Mouse (Mus musculus) cerebellum, postnatal 25 days (tissue): ENCODE results near the gene Rab3a.

Experiments used
- DNase-seq, 2 experiments: peaks; one replicate each; pipeline ENCODE4 v3.0.0; 2021; ENCODE audit warnings: mixed read lengths in 2 of 2

Rab3a gene

DNA sequence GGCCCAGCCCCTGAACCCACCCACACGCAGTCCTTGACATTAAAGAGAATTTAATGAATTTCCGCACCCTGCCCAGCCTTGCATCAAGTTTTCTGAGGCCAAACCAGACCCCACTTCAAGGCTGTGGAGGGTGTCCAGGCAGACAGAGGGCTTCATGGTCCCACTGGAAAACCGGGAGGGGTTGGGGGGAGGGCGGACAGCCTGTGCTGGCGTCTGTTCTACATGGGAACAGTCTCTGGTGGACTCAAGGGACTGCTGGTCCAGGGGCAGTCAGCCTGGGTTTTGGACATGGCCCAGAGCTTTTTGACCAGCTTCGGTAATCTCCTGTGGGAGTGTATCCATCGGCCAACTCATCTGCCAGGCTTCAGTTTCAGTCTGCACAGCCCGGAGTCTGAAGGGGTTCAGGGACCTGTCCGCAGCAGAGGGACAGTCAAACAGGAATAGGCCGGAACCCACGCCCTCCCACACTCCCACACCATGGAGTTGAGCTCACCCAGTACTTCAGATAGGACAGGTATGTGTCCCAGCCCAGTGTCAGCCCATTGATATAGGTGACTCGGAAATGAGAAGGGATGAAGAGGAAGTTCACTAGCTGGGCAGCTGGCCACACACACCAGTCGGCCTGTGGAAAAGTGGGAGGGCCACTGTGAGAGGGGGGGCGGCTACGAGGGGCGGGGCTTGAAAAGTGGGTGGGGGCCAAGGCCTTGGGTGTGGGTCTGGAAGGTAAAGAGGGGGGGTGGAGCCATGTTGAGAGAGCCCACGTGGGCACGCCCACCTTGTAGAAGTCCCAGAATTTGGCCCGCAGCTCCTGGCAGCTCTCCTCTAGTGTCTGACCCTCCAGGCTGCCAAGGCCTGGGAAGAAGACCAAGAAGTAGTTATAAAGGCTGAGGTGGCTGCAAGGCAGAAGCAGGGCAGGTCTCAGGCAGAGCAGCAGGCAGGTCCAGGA lies 4.4 kb downstream of the Rab3a start:
- peak; percentile 50 to 60 for DNase-seq

GRCm38 (mm10) chr8:70760350-70760749 lies 5.9 kb downstream of the Rab3a start:
- no peak for DNase-seq

DNA sequence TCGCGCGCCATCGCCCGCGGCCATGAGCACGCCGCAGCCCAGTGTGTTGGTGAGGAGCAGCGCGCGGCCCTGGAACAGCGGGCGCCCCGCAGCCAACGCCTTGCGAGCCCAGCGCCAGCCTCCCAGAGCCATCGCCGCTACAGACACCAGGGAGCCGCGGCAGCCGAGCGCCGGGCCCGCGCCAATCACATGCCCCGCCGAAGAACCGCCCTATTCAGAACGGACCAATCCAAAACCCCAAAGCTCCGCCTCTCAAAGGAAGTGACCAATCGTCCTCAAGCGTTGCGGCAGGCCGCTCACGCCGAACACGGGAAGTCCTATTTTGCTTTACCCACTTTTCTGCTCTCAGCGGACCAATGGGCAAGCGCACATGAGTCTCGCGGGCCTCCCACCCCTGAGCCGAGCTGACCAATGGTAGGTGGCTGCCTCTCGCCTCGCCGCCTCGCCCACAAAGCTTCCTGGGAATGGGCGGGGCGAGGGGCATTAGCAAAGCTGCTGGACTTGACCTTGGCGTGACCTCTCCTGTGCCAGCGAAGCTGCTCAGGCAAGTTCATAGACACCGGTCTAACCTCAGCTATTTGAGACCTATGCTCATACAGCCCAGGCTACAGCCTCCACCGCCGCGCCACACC lies 6.4 kb downstream of the Rab3a start, which contains the start of gene Mpv17l2:
Mpv17l2 (minus strand) TSS at position 172 of the 632 bp plus-strand sequence.
- DNase-seq, result peak; percentile 95

DNA sequence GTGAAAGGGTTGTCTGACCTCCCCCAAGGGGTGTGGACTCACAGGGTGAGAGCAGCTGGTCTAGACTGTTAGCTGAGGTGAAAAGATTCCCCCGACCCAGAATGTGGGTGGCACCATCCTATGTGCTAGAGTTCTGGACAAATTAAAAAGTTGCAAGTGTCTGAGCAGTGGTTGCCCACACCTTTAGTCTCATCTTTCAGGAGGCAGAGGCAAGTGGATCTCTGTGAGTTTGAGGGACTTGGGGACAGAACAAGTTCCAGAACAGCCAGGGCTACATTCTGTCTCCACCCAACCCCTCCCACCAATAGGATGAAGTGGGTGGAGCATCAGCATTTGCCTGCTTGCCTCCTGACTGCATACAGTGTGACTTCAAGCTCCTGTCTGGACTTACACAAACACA lies 7.6 kb downstream of the Rab3a start:
- peak in 1 of 2 experiments; percentile 12 for DNase-seq

DNA sequence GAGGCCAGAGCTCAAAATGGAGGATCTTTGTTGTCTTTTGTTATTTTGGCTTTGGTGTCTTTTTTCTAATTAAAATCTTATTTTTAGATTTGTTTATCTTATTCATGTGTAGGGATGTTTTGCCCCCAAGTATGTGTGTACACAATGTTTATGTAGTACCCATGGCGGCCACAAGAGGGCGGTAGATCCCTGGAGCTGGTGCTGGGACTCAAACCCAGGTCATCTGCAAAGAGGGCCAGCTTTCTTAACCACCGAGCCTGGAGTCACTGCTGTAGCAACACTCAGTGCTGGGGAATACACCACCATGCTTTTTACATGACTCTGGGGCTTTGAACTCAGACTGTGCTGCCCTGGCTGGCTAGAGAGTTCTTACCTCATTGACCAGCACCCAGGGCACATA lies 8.9 kb downstream of the Rab3a start:
- peak; percentile 71 to 83 for DNase-seq

DNA sequence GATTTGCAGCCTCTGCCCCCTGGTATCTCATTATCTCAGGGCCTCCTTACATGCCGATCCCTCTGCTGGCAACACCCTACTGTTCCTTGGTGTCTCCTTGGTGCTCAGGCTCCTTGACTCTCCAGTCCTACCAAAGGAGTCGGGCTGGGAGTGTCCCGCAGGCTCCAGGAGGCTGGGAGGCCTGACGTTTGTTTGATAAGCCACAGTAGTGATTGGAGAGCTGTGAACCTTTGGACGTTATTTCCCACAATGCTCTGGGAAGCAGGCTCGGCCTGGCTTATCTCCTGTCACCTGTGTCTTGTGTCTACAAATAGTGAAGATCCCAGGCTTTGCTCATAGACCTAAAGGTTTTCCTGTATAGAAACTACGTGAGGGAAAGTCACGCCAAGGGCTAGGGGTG lies 9.5 kb downstream of the Rab3a start:
- no peak for DNase-seq

GRCm38 (mm10) chr8:70764676-70765075 lies 10.2 kb downstream of the Rab3a start:
- no peak for DNase-seq

DNA sequence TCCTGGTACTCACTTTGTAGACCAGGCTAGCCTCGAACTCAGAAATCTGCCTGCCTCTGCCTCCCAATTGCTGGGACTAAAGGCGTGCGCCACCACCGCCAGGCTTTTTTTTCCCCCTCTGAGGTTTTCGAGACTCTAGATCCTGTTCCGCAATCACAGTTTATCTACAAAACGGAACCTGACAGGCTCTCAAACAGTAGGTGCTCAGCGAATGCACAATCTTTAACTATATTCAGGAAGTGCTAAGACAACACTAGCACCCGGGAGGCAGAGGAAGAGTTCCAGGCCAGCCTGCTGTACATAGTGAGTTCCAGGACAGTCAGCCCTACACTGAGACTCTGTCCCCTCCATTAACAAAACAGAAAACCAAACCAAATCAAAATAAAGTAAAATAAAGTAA lies 10.8 kb downstream of the Rab3a start:
- no peak for DNase-seq

DNA sequence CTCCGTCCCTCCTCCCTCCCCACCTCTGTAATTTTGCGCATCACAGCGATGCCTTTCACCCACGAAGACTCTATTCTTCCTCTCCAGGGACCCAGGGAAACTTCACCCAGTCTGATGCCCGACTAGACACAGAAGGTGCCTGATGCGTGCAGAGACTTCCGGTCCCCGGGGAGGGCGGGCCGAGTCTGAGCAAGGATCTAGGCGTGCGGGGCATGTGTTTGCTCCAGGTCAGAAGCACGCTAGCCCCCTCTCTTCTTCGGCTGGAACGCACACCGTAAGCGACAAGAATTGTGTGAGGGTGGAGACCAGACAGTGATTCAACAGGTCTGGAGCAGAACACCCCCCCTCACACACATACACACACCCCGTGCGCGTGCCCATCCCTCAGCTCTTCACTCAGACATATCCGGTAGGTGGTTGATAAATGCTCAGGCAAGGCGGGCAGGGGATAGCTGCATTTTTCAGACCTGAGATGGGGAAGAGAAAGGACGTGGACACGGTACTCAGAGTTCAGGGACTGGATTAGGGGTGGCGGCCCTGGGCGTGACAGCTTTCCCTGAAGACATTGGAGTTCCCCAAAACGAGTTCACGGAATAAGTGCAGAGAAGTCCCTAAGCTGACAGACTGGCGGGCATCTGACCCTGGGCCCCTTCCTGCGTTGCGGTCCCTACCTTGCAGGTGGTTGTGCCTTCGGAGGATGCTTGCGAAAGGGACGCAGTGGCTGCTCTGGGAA lies 11.5 kb downstream of the Rab3a start:
- peak in 1 of 2 experiments; percentile 36 for DNase-seq

- DNase-seq, result peak; percentile 61 to 71
These were observed 12.3 kb downstream of the Rab3a start for GRCm38 (mm10) chr8:70766571-70767440.

GRCm38 (mm10) chr8:70767503-70767902 lies 13.0 kb downstream of the Rab3a start:
- DNase-seq, result peak in 1 of 2 experiments; percentile 31

DNA sequence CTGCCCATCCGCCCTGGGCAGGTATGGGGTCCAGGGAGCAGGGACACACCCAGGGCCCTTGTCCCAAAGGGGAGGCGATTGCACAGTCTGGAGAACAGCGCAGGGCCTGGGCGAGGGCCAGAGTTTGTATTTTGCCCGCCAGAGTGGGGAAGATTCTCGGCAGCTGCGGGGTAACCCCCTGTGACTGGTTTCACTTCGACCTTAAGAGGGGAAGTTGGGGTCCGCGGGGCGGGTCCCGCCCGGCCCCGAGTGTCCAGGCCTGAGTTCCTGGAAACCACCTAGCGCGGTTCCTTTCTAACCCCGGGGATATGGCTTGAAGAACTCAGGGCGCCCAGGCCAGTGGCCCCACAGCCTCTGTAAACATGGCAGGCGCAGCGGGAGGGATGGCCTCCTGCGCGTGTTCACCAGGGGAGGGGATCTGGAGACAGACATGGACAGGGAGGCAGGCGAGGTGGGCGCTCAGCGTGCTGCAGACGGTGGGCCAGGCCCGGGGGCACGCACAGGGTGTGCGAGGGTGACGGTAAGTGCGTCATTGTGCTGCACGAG lies 13.8 kb downstream of the Rab3a start:
- peak; percentile 22 to 53 for DNase-seq

GRCm38 (mm10) chr8:70768956-70769355 lies 14.5 kb downstream of the Rab3a start:
- DNase-seq, result peak; percentile 20 to 41

DNA sequence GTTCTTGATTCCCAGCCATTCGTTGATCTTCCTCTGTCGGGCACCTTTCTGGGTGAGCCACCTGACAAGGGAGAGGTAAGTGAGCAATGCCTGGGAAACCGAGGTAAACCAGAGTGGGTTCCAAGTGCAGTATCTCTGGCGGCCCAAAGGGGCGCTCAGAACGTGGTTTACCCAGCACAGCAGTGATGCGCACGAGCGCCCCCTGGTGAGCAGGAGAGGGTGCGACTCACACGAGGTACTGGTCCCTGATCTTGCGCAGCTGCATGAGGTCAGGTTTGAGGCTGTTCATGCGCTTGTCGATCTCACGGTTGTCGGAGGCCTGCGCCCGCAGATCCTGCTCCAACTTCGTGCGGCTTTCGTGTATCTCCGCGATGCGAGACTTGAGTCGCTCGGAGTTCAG lies 14.9 kb downstream of the Rab3a start:
- peak; percentile 94 to 98 for DNase-seq

DNA sequence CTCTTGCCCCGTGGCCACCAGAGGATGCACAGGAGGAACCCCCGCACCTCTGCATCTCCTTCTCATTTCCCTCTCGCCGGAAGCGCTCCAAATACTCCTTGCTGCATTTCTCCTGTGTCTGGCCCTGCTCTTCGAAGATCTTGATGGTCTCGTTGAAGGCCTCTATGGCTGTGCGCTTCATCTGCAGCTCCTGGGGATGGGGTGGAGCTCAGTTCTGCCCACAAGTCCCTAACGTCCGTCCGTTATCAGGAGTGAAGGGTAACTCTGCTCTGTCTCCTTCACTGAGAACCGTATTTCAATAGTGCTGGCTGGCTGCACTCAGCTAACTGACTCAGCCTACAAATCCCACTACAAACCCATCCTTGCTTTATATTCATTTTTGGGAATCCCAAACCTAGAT lies 15.4 kb downstream of the Rab3a start:
- no peak for DNase-seq

DNA sequence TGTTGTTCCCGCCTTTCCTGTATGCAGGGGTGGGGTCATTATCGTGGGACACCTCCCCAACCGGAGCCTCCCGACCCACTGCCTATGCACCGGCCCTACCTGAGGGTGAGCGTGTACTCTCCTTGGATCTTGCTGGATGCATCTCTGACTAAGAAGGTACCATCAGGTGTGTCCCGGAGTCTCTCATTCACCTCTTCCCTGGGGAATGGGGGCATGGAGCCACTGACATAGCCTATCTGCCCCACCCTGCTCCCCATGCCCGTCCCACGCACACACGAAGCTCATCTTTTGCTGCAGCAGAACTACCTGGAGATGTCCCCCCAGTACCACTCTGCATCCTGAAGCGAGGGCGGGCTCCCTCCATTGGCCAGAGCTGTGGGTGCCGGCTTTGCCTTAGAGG lies 16.3 kb downstream of the Rab3a start:
- DNase-seq, result no peak

GRCm38 (mm10) chr8:70771217-70771616 lies 16.7 kb downstream of the Rab3a start:
- peak in 1 of 2 experiments; percentile 10 for DNase-seq

GRCm38 (mm10) chr8:70772075-70772474 lies 17.6 kb downstream of the Rab3a start:
- DNase-seq, result peak in 1 of 2 experiments; percentile 27

GRCm38 (mm10) chr8:70772890-70773289 lies 18.4 kb downstream of the Rab3a start:
- DNase-seq, result peak in 1 of 2 experiments; percentile 20

- peak; percentile 81 to 85 for DNase-seq
These were observed 18.9 kb downstream of the Rab3a start for GRCm38 (mm10) chr8:70773410-70773809.

- peak; percentile 82 to 89 for DNase-seq
These were observed 19.4 kb downstream of the Rab3a start for GRCm38 (mm10) chr8:70773833-70774232.

- peak in 1 of 2 experiments; percentile 44 for DNase-seq
These were observed 20.3 kb downstream of the Rab3a start for GRCm38 (mm10) chr8:70774740-70775139.
